Mouse (Mus musculus) hindbrain, embryonic 14.5 days (tissue): ENCODE measurements at regions not wholly inside any gene's neighbourhood (a gene's known extent, or its start where the extent isn't known, plus 50 kb on each side); places are given as distances from the start of the nearest gene placed in this dataset.

Experiments used
- ATAC-seq: fragments of 200-750 bp; cut with Nextera tagmentation; 2 replicates; pipeline ENCODE4 v1.8.0; 2017; ENCODE audit warnings: moderate number of reproducible peaks, mild to moderate bottlenecking, moderate TSS enrichment, moderate library complexity; ENCODE audit not compliant: low FRiP score
- DNase-seq: peaks from one replicate; pipeline ENCODE4 v3.0.0-alpha.2; 2015; ENCODE audit warnings: low spot score
- H3K27ac ChIP-seq: fragments of 300-500 bp; sonication (generic); 2 replicates; pipeline ENCODE4 v1.5.1; 2014; ENCODE audit warnings: mild to moderate bottlenecking, moderate library complexity
- H3K27me3 ChIP-seq: fragments of 300-500 bp; sonication (generic); 2 replicates; pipeline ENCODE4 v1.6.1; 2014; ENCODE audit warnings: mild to moderate bottlenecking, low read length, mixed read lengths; ENCODE audit not compliant: control insufficient read depth, insufficient read depth
- H3K36me3 ChIP-seq: fragments of 300-500 bp; sonication (generic); replicated peaks from 2 replicates; pipeline ENCODE4 v1.6.1; 2014; ENCODE audit not compliant: control insufficient read depth, insufficient read depth
- H3K4me1 ChIP-seq: fragments of 300-500 bp; sonication (generic); replicated peaks from 2 replicates; pipeline ENCODE4 v1.6.1; 2014; ENCODE audit warnings: antibody characterized with exemption, low read length, mixed read lengths; ENCODE audit not compliant: control insufficient read depth, insufficient read depth
- H3K4me2 ChIP-seq: fragments of 300-500 bp; sonication (generic); replicated peaks from 2 replicates; pipeline ENCODE4 v1.6.1; 2014; ENCODE audit warnings: mild to moderate bottlenecking, moderate library complexity
- H3K4me3 ChIP-seq: fragments of 300-500 bp; sonication (generic); replicated peaks from 2 replicates; pipeline ENCODE4 v1.5.1; 2014; ENCODE audit warnings: mild to moderate bottlenecking, low read length
- H3K9ac ChIP-seq: fragments of 300-500 bp; sonication (generic); 2 replicates; pipeline ENCODE4 v1.6.1; 2014
- H3K9me3 ChIP-seq: fragments of 300-500 bp; sonication (generic); 2 replicates; pipeline ENCODE4 v1.6.1; 2016; ENCODE audit warnings: low read length; ENCODE audit not compliant: control insufficient read depth
- WGBS: fragments of 180-500 bp; shearing (Covaris S2); extraction: QIAGEN DNeasy Blood & Tissue Kit; methylation state at CpG from one replicate; pipeline ENCODE4 v1.1.7; 2014; 5-methylcytosine and 5-hydroxymethylcytosine counted together

- ATAC-seq = peak; percentile 96
- WGBS = 19% methylated on average over 7 of the region's 7 CpGs
- H3K9ac ChIP-seq = no peak overlapping the region
Measured at GRCm38 (mm10) chr14:24550763-24551471, 64.0 kb downstream of the Rps24 start.

GRCm38 (mm10) chr14:24551472-24551783 is 64.5 kb downstream of the Rps24 start:
- no peak overlapping the region for H3K4me2 ChIP-seq
- DNase-seq = no peak
- no peak overlapping the region for H3K4me3 ChIP-seq
- H3K9me3 ChIP-seq = no peaks in the 10 kb centered on the region
- ATAC-seq = no peak; the same call in 1 of the 2 replicates
- H3K36me3 ChIP-seq = no peaks in the 10 kb centered on the region
- peaks cover 8% of the 10 kb centered on the region; the same call in 1 of the 2 replicates for H3K4me1 ChIP-seq
- no peaks in the 10 kb centered on the region for H3K27me3 ChIP-seq
- no peak overlapping the region for H3K9ac ChIP-seq
- WGBS = 57% methylated on average over 3 of the region's 3 CpGs
- peak overlapping the region; percentile 88 for H3K27ac ChIP-seq

More at GRCm38 (mm10) chr14:24550763-24551471, 64.0 kb downstream of the Rps24 start:
- peak; percentile 72 for DNase-seq
- Histone ChIP-seq H3K27ac (peak overlapping the region; percentile 88), H3K9me3 (no peaks in the 10 kb centered on the region), H3K4me2 (no peak overlapping the region), H3K36me3 (no peaks in the 10 kb centered on the region), H3K4me1 (peaks cover 8% of the 10 kb centered on the region; the same call in 1 of the 2 replicates), H3K27me3 (no peaks in the 10 kb centered on the region), H3K4me3 (no peak overlapping the region)

GRCm38 (mm10) chr14:24564801-24565624 is 78.1 kb downstream of the Rps24 start:
- H3K4me2 ChIP-seq = no peak overlapping the region
- WGBS = 54% methylated on average over 9 of the region's 9 CpGs
- H3K9me3 ChIP-seq = no peaks in the 10 kb centered on the region
- peak overlapping the region; percentile 43; the same call in 1 of the 2 replicates for H3K27ac ChIP-seq
- ATAC-seq (no peak), DNase-seq (no peak)
- H3K36me3 ChIP-seq = no peaks in the 10 kb centered on the region
- H3K4me3 ChIP-seq = no peak overlapping the region
- H3K4me1 ChIP-seq = peaks cover 12% of the 10 kb centered on the region; the same call in 1 of the 2 replicates
- H3K9ac ChIP-seq = 0 out of 2 replicates have a peak overlapping the region, but pooled peaks have one; percentile 13
- no peaks in the 10 kb centered on the region for H3K27me3 ChIP-seq

GRCm38 (mm10) chr14:24565718-24566322 is 78.9 kb downstream of the Rps24 start:
- no peaks in the 10 kb centered on the region for H3K27me3 ChIP-seq
- no peaks in the 10 kb centered on the region for H3K9me3 ChIP-seq
- ATAC-seq = no peak; the same call in 1 of the 2 replicates
- H3K9ac ChIP-seq = no peak overlapping the region
- no peak overlapping the region for H3K4me3 ChIP-seq
- WGBS = 49% methylated on average over 10 of the region's 10 CpGs
- H3K4me2 ChIP-seq = no peak overlapping the region
- DNase-seq = no peak
- H3K36me3 ChIP-seq = no peaks in the 10 kb centered on the region
- H3K27ac ChIP-seq = peak overlapping the region; percentile 47; the same call in 1 of the 2 replicates
- peaks cover 12% of the 10 kb centered on the region; the same call in 1 of the 2 replicates for H3K4me1 ChIP-seq

GRCm38 (mm10) chr14:24575111-24575510 is 88.2 kb downstream of the Rps24 start:
- H3K36me3 ChIP-seq = no peaks in the 10 kb centered on the region
- no peak for ATAC-seq
- WGBS = 77% methylated on average over 5 of the region's 5 CpGs
- no peaks in the 10 kb centered on the region for H3K27me3 ChIP-seq
- H3K4me1 ChIP-seq = peaks cover 24% of the 10 kb centered on the region
- H3K27ac ChIP-seq = no peak overlapping the region
- no peak overlapping the region for H3K4me2 ChIP-seq
- no peak overlapping the region for H3K4me3 ChIP-seq
- H3K9me3 ChIP-seq = no peaks in the 10 kb centered on the region
- DNase-seq = no peak
- no peak overlapping the region for H3K9ac ChIP-seq

- no peaks in the 10 kb centered on the region for H3K27me3 ChIP-seq
- ATAC-seq (peak; percentile 93), DNase-seq (peak; percentile 74)
- no peaks in the 10 kb centered on the region for H3K9me3 ChIP-seq
- peak overlapping the region; percentile 91 for H3K27ac ChIP-seq
- peaks cover 25% of the 10 kb centered on the region for H3K4me1 ChIP-seq
- 17% methylated on average over 7 of the region's 7 CpGs for WGBS
- H3K4me2 ChIP-seq = no peak overlapping the region
- no peak overlapping the region for H3K4me3 ChIP-seq
- no peaks in the 10 kb centered on the region for H3K36me3 ChIP-seq
- peak overlapping the region; percentile 18 for H3K9ac ChIP-seq
Measured at GRCm38 (mm10) chr14:24578535-24579111, 91.7 kb downstream of the Rps24 start.

GRCm38 (mm10) chr14:24579153-24579795 is 92.3 kb downstream of the Rps24 start:
- Histone ChIP-seq H3K36me3 (no peaks in the 10 kb centered on the region), H3K27ac (peak overlapping the region; percentile 91), H3K9me3 (no peaks in the 10 kb centered on the region), H3K4me3 (no peak overlapping the region), H3K27me3 (no peaks in the 10 kb centered on the region), H3K4me2 (no peak overlapping the region), H3K9ac (peak overlapping the region; percentile 18), H3K4me1 (peaks cover 25% of the 10 kb centered on the region)
- DNase-seq (no peak), ATAC-seq (no peak; the same call in 1 of the 2 replicates)
- WGBS = 19% methylated on average over 9 of the region's 9 CpGs

- Histone ChIP-seq H3K4me2 (no peak overlapping the region), H3K9ac (no peak overlapping the region), H3K27me3 (no peaks in the 10 kb centered on the region), H3K27ac (peak overlapping the region; percentile 95), H3K36me3 (no peaks in the 10 kb centered on the region), H3K4me1 (peaks cover 14% of the 10 kb centered on the region), H3K4me3 (no peak overlapping the region), H3K9me3 (no peaks in the 10 kb centered on the region)
- ATAC-seq (peak; percentile 6; the same call in 1 of the 2 replicates), DNase-seq (no peak)
- 50% methylated on average over 7 of the region's 7 CpGs for WGBS
Measured at GRCm38 (mm10) chr14:24586133-24586908, 99.4 kb downstream of the Rps24 start.
